ENCODE assay signal across 11 mouse cellular contexts in the genomic region with DNA sequence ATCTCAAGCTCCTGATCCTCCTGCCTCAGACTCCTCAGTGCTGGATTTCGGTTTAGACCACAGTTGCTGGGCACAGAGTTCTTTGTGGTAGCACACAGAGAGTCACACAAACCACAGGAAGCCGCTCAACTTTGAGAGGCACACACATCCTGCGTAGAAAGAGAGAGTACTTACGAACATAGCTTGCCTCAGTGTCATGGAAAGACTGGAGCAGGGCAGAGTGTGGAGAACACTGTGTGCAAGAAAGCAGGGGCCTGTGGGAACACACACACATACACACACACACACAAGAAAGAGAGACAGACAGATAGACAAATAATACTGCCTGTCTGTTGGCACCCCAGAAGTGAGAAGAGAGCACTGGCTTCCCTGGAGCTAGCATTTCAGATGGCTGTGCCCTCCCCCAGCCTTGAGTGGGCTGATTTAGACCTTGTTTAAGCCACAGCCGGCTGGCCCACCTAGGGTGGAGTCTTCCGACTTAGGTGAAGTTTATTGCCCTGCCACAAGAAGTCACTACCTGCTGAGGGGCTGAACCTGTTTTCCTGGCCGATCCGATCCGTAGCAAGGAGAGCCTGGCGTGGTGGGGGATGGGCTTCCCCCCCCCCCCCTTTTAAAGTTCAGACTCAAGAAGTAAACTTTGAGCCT. TPM values are rescaled to one million over a fixed set of nuclear protein-coding genes. Genes with fewer than 3 reads are reported as not detected.
A peak's percentile ranks its signal among the peaks of the same experiment; 100 is the strongest.
DNase-seq lines count a peak whose midpoint lies in the region; ATAC-seq and TF ChIP-seq lines count a peak whose summit lies in the region.
"Had no signal": no experiment of that assay in that cellular context is flagged by ENCODE, and none has a peak within 500 bp of the region (broad histone marks: within the 10 kb centered on the region; RNA-seq: fewer than 3 reads in every experiment).

No protein-coding gene starts in this region.

- ATAC-seq in lung, postnatal 0 days = no peak
- ATAC-seq in megakaryocyte, adult 5-6 weeks (ENCODE audit: poor library complexity, severe bottlenecking) = peak; percentile 53
- ATAC-seq: hindbrain, embryonic 16.5 days had no signal

- TF ChIP-seq CTCF in lung, postnatal 0 days (IDR thresholded peaks at IDR 0.05) = 0 out of 2 replicates have a peak, but pooled peaks have one; percentile 8
- TF ChIP-seq CTCF in lung, adult 2 months (IDR thresholded peaks at IDR 0.05; ENCODE audit: insufficient read depth, low read length) = no peak

- no peak overlapping the region for H3K9ac ChIP-seq in lung, postnatal 0 days (replicated peaks; ENCODE audit: low read depth)
- peak overlapping the region; percentile 34; the same call in 1 of the 2 replicates for H3K9ac ChIP-seq in ES-E14 (ENCODE audit: insufficient read depth, low read depth, low read length, poor library complexity, severe bottlenecking)
- H3K9ac ChIP-seq: midbrain, embryonic 12.5 days had no signal

- no peak overlapping the region for H3K4me3 ChIP-seq in lung, postnatal 0 days (ENCODE audit: low read depth, low read length)
- H3K4me3 ChIP-seq in lung, adult 2 months (replicated peaks; ENCODE audit: extremely low read depth, low read depth, low read length) = no peak overlapping the region
- peak overlapping the region; percentile 7 to 22; a peak in 2 of 4 replicates for H3K4me3 ChIP-seq in ES-E14 (ENCODE audit: insufficient read depth in 1 of 2, low read depth in 1 of 2, low read length in 2 of 2, poor library complexity in 1 of 2, severe bottlenecking in 1 of 2)
- H3K4me3 ChIP-seq in midbrain, embryonic 10.5 days = no peak overlapping the region
- H3K4me3 ChIP-seq: midbrain, embryonic 12.5 days had no signal

- TF ChIP-seq POLR2A in lung, adult 2 months (IDR thresholded peaks at IDR 0.05; ENCODE audit: borderline replicate concordance, extremely low read depth, low read depth, low read length) = no peak

- H3K27ac ChIP-seq in lung, postnatal 0 days (ENCODE audit: low read length) = peak overlapping the region; percentile 87
- H3K27ac ChIP-seq in ES-E14 (ENCODE audit: insufficient read depth, low read depth, low read length, poor library complexity, severe bottlenecking) = peak overlapping the region; percentile 67
- no peak overlapping the region for H3K27ac ChIP-seq in midbrain, embryonic 10.5 days (replicated peaks)
- H3K27ac ChIP-seq: midbrain, embryonic 12.5 days had no signal

- H3K27me3 ChIP-seq in lung, postnatal 0 days (replicated peaks; ENCODE audit: insufficient read depth, low read length) = no peaks in the 10 kb centered on the region
- peaks cover 13% of the 10 kb centered on the region for H3K27me3 ChIP-seq in midbrain, embryonic 10.5 days (ENCODE audit: low read depth, poor library complexity, severe bottlenecking)

- in situ Hi-C loops in ES-E14 (cut with MboI; ENCODE audit: low sequenced_read_pairs in 2 of 2, unreplicated experiment in 2 of 2) = no loop called here

- no peaks in the 10 kb centered on the region for H3K36me3 ChIP-seq in lung, postnatal 0 days (ENCODE audit: insufficient read depth, low read length)
- H3K36me3 ChIP-seq in ES-E14 (ENCODE audit: control insufficient read depth, insufficient read depth, low read length, poor library complexity, severe bottlenecking) = no peaks in the 10 kb centered on the region
- no peaks in the 10 kb centered on the region for H3K36me3 ChIP-seq in midbrain, embryonic 10.5 days
- H3K36me3 ChIP-seq: midbrain, embryonic 12.5 days had no signal

- H3K9me3 ChIP-seq in lung, postnatal 0 days (ENCODE audit: low read length) = no peaks in the 10 kb centered on the region
- H3K9me3 ChIP-seq in ES-E14 (ENCODE audit: control insufficient read depth, insufficient read depth, low read depth, low read length) = no peaks in the 10 kb centered on the region
- H3K9me3 ChIP-seq in midbrain, embryonic 10.5 days (replicated peaks) = no peaks in the 10 kb centered on the region
- H3K9me3 ChIP-seq: midbrain, embryonic 12.5 days had no signal

- WGBS in lung, postnatal 0 days = 41% methylated on average over 10 of the region's 10 CpGs
- 45% methylated on average over 10 of the region's 10 CpGs for WGBS in lung, adult 2 months
- whole genome bisulfite sequencing in midbrain, embryonic 10.5 days = 77% methylated on average over 10 of the region's 10 CpGs

- H3K4me2 ChIP-seq in lung, postnatal 0 days (replicated peaks; ENCODE audit: low read depth, low read length) = no peak overlapping the region
- H3K4me2 ChIP-seq: midbrain, embryonic 12.5 days had no signal

- H3K4me1 ChIP-seq in lung, postnatal 0 days (ENCODE audit: insufficient read depth, low read depth, low read length) = peaks cover 7% of the 10 kb centered on the region
- H3K4me1 ChIP-seq in lung, adult 2 months (ENCODE audit: control insufficient read depth, insufficient read depth, low read length) = peaks cover 25% of the 10 kb centered on the region
- H3K4me1 ChIP-seq in ES-E14 (ENCODE audit: control insufficient read depth in 2 of 2, insufficient read depth in 2 of 2, low read length in 2 of 2, poor library complexity in 1 of 2) = peaks cover 6 to 40% of the 10 kb centered on the region in 2 experiments; a peak in 3 of 4 replicates
- H3K4me1 ChIP-seq in midbrain, embryonic 10.5 days = peaks cover 8% of the 10 kb centered on the region

- peak; percentile 67 for TF ChIP-seq EP300 in lung, postnatal 0 days (IDR thresholded peaks at IDR 0.05)

- DNase-seq in lung, postnatal 0 days (ENCODE audit: low spot score) = peak; percentile 50
- DNase-seq in lung, adult 2 months = no peak
- DNase-seq in ES-E14 (ENCODE audit: low read depth, low spot score) = no peak
- DNase-seq in thymus, postnatal 14 days = peak; percentile 80
- no peak for DNase-seq in embryo, embryonic 10 days (ENCODE audit: low spot score)
- DNase-seq in cerebellum, postnatal 14 days = no peak
- DNase-seq in midbrain, embryonic 10.5 days (ENCODE audit: low spot score) = no peak
- DNase-seq: gastrocnemius, postnatal 10 days had no signal

TF ChIP-seq in ES-E14, 5 proteins besides CTCF, POLR2A, EP300 and RAD21:
- TF ChIP-seq HCFC1 (IDR thresholded peaks at IDR 0.05; ENCODE audit: borderline replicate concordance, insufficient read depth, low read length) = no peak
- TF ChIP-seq MAFK (IDR thresholded peaks at IDR 0.05; ENCODE audit: insufficient read depth, low read depth, low read length) = no peak
- no peak for TF ChIP-seq ZC3H11A (IDR thresholded peaks at IDR 0.05; ENCODE audit: borderline replicate concordance, low read depth, low read length)
- TF ChIP-seq ZNF384 (IDR thresholded peaks at IDR 0.05; ENCODE audit: low read depth, low read length) = no peak
- no peak for TF ChIP-seq CHD2 (IDR thresholded peaks at IDR 0.05; ENCODE audit: low read depth, low read length)

RNA-seq across cellular contexts. Expression of gene Plaur, which starts 4.4 kb away (rescaled TPM):
- polyA plus RNA-seq in lung, postnatal 0 days (2015; fragmentation: Nextera tagmentation; extraction: Ambion mirVana) = 65.8 and 72.0 TPM in 2 replicates
- 65.6 and 88.8 TPM in 2 replicates for polyA plus RNA-seq in lung, adult 2 months (2012; rRNA removed)
- total RNA-seq in ES-E14 (2012; rRNA removed) = 99.5 and 118 TPM in 2 replicates
- 100 and 110 TPM in 2 replicates for total RNA-seq in megakaryocyte, adult 5-6 weeks (2015)
- 96.3 and 124 TPM in 2 replicates for total RNA-seq in megakaryocyte, adult 5-6 weeks (2017)
- 0.68 and 1.0 TPM in 2 replicates for polyA plus RNA-seq in midbrain, embryonic 10.5 days (2016; fragmentation: Nextera tagmentation; extraction: Ambion mirVana)

RNA-seq across cellular contexts. Expression of gene Irgc1, which starts 5.8 kb away (rescaled TPM):
- 0.24 and 0.29 TPM in 2 replicates for polyA plus RNA-seq in lung, postnatal 0 days (2015; fragmentation: Nextera tagmentation; extraction: Ambion mirVana)
- 0.69 and 3.8 TPM in 2 replicates for polyA plus RNA-seq in lung, adult 2 months (2012; rRNA removed)
- 0.16 TPM in 1 of 2 replicates, not detected in the other for total RNA-seq in ES-E14 (2012; rRNA removed)
- 0.74 and 1.8 TPM in 2 replicates for total RNA-seq in megakaryocyte, adult 5-6 weeks (2015)
- total RNA-seq in megakaryocyte, adult 5-6 weeks (2017) = 0.66 and 0.94 TPM in 2 replicates
- not detected in 2 replicates for polyA plus RNA-seq in midbrain, embryonic 10.5 days (2016; fragmentation: Nextera tagmentation; extraction: Ambion mirVana)
- polyA plus RNA-seq: hindbrain, embryonic 16.5 days; midbrain, embryonic 12.5 days had no signal

RNA-seq across cellular contexts. Expression of gene Cadm4, which starts 24.0 kb away (rescaled TPM):
- polyA plus RNA-seq in lung, postnatal 0 days (2015; fragmentation: Nextera tagmentation; extraction: Ambion mirVana) = 1.7 and 1.9 TPM in 2 replicates
- polyA plus RNA-seq in lung, adult 2 months (2012; rRNA removed) = 12.3 and 18.6 TPM in 2 replicates
- total RNA-seq in ES-E14 (2012; rRNA removed) = 10.8 and 21.4 TPM in 2 replicates
- total RNA-seq in megakaryocyte, adult 5-6 weeks (2015) = not detected in 2 replicates
- not detected in 2 replicates for total RNA-seq in megakaryocyte, adult 5-6 weeks (2017)
- 10.0 and 18.3 TPM in 2 replicates for polyA plus RNA-seq in midbrain, embryonic 10.5 days (2016; fragmentation: Nextera tagmentation; extraction: Ambion mirVana)

RNA-seq across cellular contexts. Expression of gene Zfp428, which starts 49.0 kb away (rescaled TPM):
- polyA plus RNA-seq in lung, postnatal 0 days (2015; fragmentation: Nextera tagmentation; extraction: Ambion mirVana) = 13.1 and 17.0 TPM in 2 replicates
- 7.1 and 12.1 TPM in 2 replicates for polyA plus RNA-seq in lung, adult 2 months (2012; rRNA removed)
- total RNA-seq in ES-E14 (2012; rRNA removed) = 94.1 and 114 TPM in 2 replicates
- 0.69 TPM in 1 of 2 replicates, not detected in the other for total RNA-seq in megakaryocyte, adult 5-6 weeks (2015)
- total RNA-seq in megakaryocyte, adult 5-6 weeks (2017) = 0.40 TPM in 1 of 2 replicates, not detected in the other
- polyA plus RNA-seq in midbrain, embryonic 10.5 days (2016; fragmentation: Nextera tagmentation; extraction: Ambion mirVana) = 116 and 127 TPM in 2 replicates

RNA-seq across cellular contexts. Expression of gene AC161166.1, which starts 54.4 kb away (rescaled TPM):
- polyA plus RNA-seq in lung, postnatal 0 days (2015; fragmentation: Nextera tagmentation; extraction: Ambion mirVana) = 0.06 and 0.10 TPM in 2 replicates
- polyA plus RNA-seq in lung, adult 2 months (2012; rRNA removed) = not detected in 2 replicates
- 1.2 and 1.6 TPM in 2 replicates for total RNA-seq in ES-E14 (2012; rRNA removed)
- total RNA-seq in megakaryocyte, adult 5-6 weeks (2015) = not detected in 2 replicates
- total RNA-seq in megakaryocyte, adult 5-6 weeks (2017) = not detected in 2 replicates
- polyA plus RNA-seq in midbrain, embryonic 10.5 days (2016; fragmentation: Nextera tagmentation; extraction: Ambion mirVana) = 0.64 and 0.99 TPM in 2 replicates
- total RNA-seq: gastrocnemius, postnatal 10 days had no signal

Comparison
In these comparisons a context has a peak if more than half of its experiments do, and no peak if none do; other contexts are left out.
1. DNase-seq: peak in lung, postnatal 0 days (single experiment) and thymus, postnatal 14 days (single experiment); none in lung, adult 2 months (single experiment), ES-E14 (single experiment), embryo, embryonic 10 days (single experiment), cerebellum, postnatal 14 days (0 of 2) and midbrain, embryonic 10.5 days (single experiment).
2. H3K4me3 ChIP-seq: peak in ES-E14 (2 of 2); none in lung, postnatal 0 days (single experiment), lung, adult 2 months (single experiment) and midbrain, embryonic 10.5 days (single experiment).
3. RNA of gene Plaur, which starts 4.4 kb away (polyA plus RNA-seq): 65.8 to 72.0 TPM in lung, postnatal 0 days and 65.6 to 88.8 TPM in lung, adult 2 months; 0.68 to 1.0 TPM in midbrain, embryonic 10.5 days; every median in the first group is over 10 times any median in the second.